Mouse (Mus musculus): ENCODE data around the gene Thumpd2. TPM values are rescaled to one million over a fixed set of nuclear protein-coding genes. Genes with fewer than 3 reads are reported as not detected.

Gene Thumpd2
- polyA plus RNA-seq, 1 experiment from 2014 or later, result 15.0 TPM

GRCm38 (mm10) chr17:81062349-81062871 is 2.5 kb downstream of the Thumpd2 start:
- no peak overlapping the region for H3K4me2 ChIP-seq (ENCODE audit: low read depth, low read length)
- H3K27ac ChIP-seq (ENCODE audit: low read length), result no peak overlapping the region
- H3K9me3 ChIP-seq (ENCODE audit: control insufficient read depth, low read length), result no peaks in the 10 kb centered on the region
- H3K4me3 ChIP-seq (ENCODE audit: low read length), result no peak overlapping the region
- H3K36me3 ChIP-seq (ENCODE audit: control insufficient read depth, insufficient read depth, low read length), result no peaks in the 10 kb centered on the region
- 25% methylated on average over 6 of the region's 6 CpGs for WGBS
- H3K9ac ChIP-seq (ENCODE audit: low read length), result no peak overlapping the region
- H3K4me1 ChIP-seq (replicated peaks; ENCODE audit: control insufficient read depth, insufficient read depth, low read length), result peaks cover 6% of the 10 kb centered on the region
- no peak for ATAC-seq (ENCODE audit: low read depth)
- no peaks in the 10 kb centered on the region for H3K27me3 ChIP-seq (ENCODE audit: control insufficient read depth, insufficient read depth, low read depth, low read length)

DNA sequence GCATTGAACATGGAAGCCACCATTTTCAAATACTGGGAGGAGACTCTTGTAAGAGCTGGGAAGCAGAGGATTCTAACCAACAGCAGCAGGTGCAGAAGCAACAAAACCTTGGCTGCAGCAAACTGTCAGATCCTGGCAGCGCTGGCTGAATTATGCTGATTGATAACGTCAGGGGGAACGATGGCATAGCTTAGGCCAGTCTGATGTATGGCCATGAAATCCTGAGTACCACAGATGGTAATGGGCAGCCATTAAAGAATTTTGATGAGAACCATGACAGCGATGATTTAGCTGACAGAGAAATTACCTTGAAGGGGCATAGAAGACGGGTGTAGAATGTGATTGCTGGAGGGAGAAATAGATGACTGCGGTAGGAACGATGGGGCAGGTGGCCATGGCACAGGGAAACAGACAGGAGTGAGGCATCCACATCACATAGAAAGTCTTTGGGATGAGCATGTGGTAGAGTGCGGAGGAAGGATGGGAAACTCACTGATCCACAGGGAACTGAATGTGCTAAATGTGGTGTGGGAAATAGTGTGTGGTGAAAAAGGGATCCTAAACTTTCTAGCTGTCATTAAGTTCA is 8.0 kb downstream of the Thumpd2 start:
- Histone ChIP-seq H3K9ac (ENCODE audit: low read length) (no peak overlapping the region), H3K4me3 (ENCODE audit: low read length) (no peak overlapping the region), H3K4me1 (replicated peaks; ENCODE audit: control insufficient read depth, insufficient read depth, low read length) (peaks cover 3% of the 10 kb centered on the region; the same call in 1 of the 2 replicates), H3K9me3 (ENCODE audit: control insufficient read depth, low read length) (no peaks in the 10 kb centered on the region), H3K27ac (ENCODE audit: low read length) (no peak overlapping the region), H3K4me2 (ENCODE audit: low read depth, low read length) (no peak overlapping the region), H3K36me3 (ENCODE audit: control insufficient read depth, insufficient read depth, low read length) (peaks cover 12% of the 10 kb centered on the region), H3K27me3 (ENCODE audit: control insufficient read depth, insufficient read depth, low read depth, low read length) (no peaks in the 10 kb centered on the region)
- 89% methylated on average over 8 of the region's 8 CpGs for WGBS
- ATAC-seq (ENCODE audit: low read depth), result no peak

GRCm38 (mm10) chr17:81056035-81056434 is 8.8 kb downstream of the Thumpd2 start:
- peaks cover 18% of the 10 kb centered on the region for H3K36me3 ChIP-seq (ENCODE audit: control insufficient read depth, insufficient read depth, low read length)
- no peaks in the 10 kb centered on the region for H3K9me3 ChIP-seq (ENCODE audit: control insufficient read depth, low read length)
- no peak for ATAC-seq (ENCODE audit: low read depth)
- 56% methylated on average over 3 of the region's 3 CpGs for whole genome bisulfite sequencing
- H3K27ac ChIP-seq (ENCODE audit: low read length), result no peak overlapping the region
- no peak overlapping the region for H3K9ac ChIP-seq (ENCODE audit: low read length)
- H3K4me1 ChIP-seq (replicated peaks; ENCODE audit: control insufficient read depth, insufficient read depth, low read length), result peaks cover 3% of the 10 kb centered on the region; the same call in 1 of the 2 replicates
- no peaks in the 10 kb centered on the region for H3K27me3 ChIP-seq (ENCODE audit: control insufficient read depth, insufficient read depth, low read depth, low read length)
- no peak overlapping the region for H3K4me3 ChIP-seq (ENCODE audit: low read length)
- no peak overlapping the region for H3K4me2 ChIP-seq (ENCODE audit: low read depth, low read length)

DNA sequence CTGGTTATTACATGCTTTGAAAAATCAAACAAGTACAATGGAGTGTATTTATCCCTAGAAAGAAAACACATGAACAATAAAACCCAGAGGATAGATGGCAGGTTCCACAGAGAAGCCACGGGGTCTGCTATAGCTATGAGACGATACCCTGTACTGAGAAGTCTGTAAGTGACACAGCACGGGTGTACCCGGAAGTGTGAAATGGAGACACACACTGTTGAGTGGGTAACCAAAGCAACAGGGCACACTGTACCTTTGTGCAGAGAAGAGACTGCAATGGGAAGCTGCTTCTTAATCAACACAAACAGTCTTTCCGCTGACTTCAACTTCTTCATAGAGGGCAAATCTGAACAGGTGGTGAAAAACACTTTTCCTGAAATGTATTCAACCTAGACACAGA is 9.4 kb downstream of the Thumpd2 start:
- Histone ChIP-seq H3K9ac (ENCODE audit: low read length) (no peak overlapping the region), H3K4me1 (replicated peaks; ENCODE audit: control insufficient read depth, insufficient read depth, low read length) (peaks cover 3% of the 10 kb centered on the region; the same call in 1 of the 2 replicates), H3K4me3 (ENCODE audit: low read length) (no peak overlapping the region), H3K27me3 (ENCODE audit: control insufficient read depth, insufficient read depth, low read depth, low read length) (no peaks in the 10 kb centered on the region), H3K4me2 (ENCODE audit: low read depth, low read length) (no peak overlapping the region), H3K36me3 (ENCODE audit: control insufficient read depth, insufficient read depth, low read length) (peaks cover 18% of the 10 kb centered on the region), H3K27ac (ENCODE audit: low read length) (no peak overlapping the region), H3K9me3 (ENCODE audit: control insufficient read depth, low read length) (no peaks in the 10 kb centered on the region)
- no peak for ATAC-seq (ENCODE audit: low read depth)
- 92% methylated on average over 5 of the region's 5 CpGs for WGBS

DNA sequence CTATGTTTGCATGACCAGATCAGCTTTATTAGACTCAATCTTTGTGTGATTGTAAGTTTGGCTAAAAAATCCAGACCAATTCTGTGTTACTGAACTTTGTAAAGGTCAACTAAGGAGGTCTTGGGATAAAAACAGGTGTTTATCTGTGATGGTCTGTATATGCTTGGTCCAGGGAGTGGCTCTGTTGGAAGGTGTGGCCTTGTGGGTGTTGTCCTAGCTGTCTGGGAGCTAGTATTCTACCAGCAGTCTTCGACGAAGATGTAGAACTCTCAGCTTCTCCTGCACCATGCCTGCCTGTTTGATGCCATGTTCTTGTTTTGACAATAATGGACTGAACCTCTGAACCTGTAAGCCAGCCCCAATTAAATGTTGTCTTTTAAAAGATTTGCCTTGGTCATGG is 11.6 kb downstream of the Thumpd2 start:
- H3K9me3 ChIP-seq (ENCODE audit: control insufficient read depth, low read length), result no peaks in the 10 kb centered on the region
- peaks cover 5% of the 10 kb centered on the region; the same call in 1 of the 2 replicates for H3K4me1 ChIP-seq (replicated peaks; ENCODE audit: control insufficient read depth, insufficient read depth, low read length)
- no peak overlapping the region for H3K4me3 ChIP-seq (ENCODE audit: low read length)
- no peaks in the 10 kb centered on the region for H3K27me3 ChIP-seq (ENCODE audit: control insufficient read depth, insufficient read depth, low read depth, low read length)
- WGBS, result 91% methylated on average over 2 of the region's 2 CpGs
- ATAC-seq (ENCODE audit: low read depth), result no peak
- no peak overlapping the region for H3K9ac ChIP-seq (ENCODE audit: low read length)
- H3K36me3 ChIP-seq (ENCODE audit: control insufficient read depth, insufficient read depth, low read length), result peaks cover 22% of the 10 kb centered on the region
- no peak overlapping the region for H3K27ac ChIP-seq (ENCODE audit: low read length)
- H3K4me2 ChIP-seq (ENCODE audit: low read depth, low read length), result no peak overlapping the region

DNA sequence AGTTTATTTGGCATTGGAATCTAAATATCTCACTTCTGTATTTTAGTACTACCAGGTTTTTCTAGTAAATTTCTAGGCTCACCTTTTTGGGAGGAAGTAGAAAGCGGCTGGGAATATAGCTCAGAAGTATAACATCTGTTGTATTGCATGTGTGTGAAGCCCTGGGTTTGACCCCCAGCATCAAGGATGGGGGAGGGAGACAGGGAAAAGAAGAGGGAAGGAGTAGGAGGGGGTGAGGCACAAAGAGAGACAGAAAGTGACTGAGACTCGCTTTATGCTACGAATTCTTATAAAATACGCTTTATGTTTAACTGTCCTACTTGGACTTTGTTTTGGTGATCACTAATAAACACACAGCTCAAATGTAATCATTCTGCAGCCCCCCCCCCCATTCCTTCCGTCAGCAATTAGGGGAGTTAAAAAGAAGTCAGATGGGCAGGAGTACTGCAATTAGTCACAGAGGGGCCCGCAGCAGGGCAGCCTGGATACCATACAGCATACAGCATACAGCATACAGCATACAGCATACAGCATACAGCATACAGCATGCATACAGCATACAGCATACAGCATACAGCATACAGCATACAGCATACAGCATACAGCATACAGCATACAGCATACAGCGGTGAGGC is 16.8 kb downstream of the Thumpd2 start:
- H3K4me3 ChIP-seq (ENCODE audit: low read length), result no peak overlapping the region
- peaks cover 19% of the 10 kb centered on the region for H3K36me3 ChIP-seq (ENCODE audit: control insufficient read depth, insufficient read depth, low read length)
- no peaks in the 10 kb centered on the region for H3K27me3 ChIP-seq (ENCODE audit: control insufficient read depth, insufficient read depth, low read depth, low read length)
- no peak overlapping the region for H3K9ac ChIP-seq (ENCODE audit: low read length)
- WGBS, result 57% methylated on average over 7 of the region's 7 CpGs
- no peak for ATAC-seq (ENCODE audit: low read depth)
- no peak overlapping the region for H3K27ac ChIP-seq (ENCODE audit: low read length)
- H3K4me1 ChIP-seq (replicated peaks; ENCODE audit: control insufficient read depth, insufficient read depth, low read length), result 0 out of 2 replicates have a peak, but pooled peaks cover 4% of the 10 kb centered on the region
- H3K4me2 ChIP-seq (ENCODE audit: low read depth, low read length), result no peak overlapping the region
- no peaks in the 10 kb centered on the region for H3K9me3 ChIP-seq (ENCODE audit: control insufficient read depth, low read length)

GRCm38 (mm10) chr17:81045525-81046150 is 19.2 kb downstream of the Thumpd2 start:
- no peaks in the 10 kb centered on the region for H3K9me3 ChIP-seq (ENCODE audit: control insufficient read depth, low read length)
- no peak overlapping the region for H3K4me2 ChIP-seq (ENCODE audit: low read depth, low read length)
- H3K4me3 ChIP-seq (ENCODE audit: low read length), result no peak overlapping the region
- no peak overlapping the region for H3K9ac ChIP-seq (ENCODE audit: low read length)
- 82% methylated on average over 9 of the region's 9 CpGs for WGBS
- H3K4me1 ChIP-seq (replicated peaks; ENCODE audit: control insufficient read depth, insufficient read depth, low read length), result 0 out of 2 replicates have a peak, but pooled peaks cover 4% of the 10 kb centered on the region
- H3K36me3 ChIP-seq (ENCODE audit: control insufficient read depth, insufficient read depth, low read length), result peaks cover 11% of the 10 kb centered on the region
- no peaks in the 10 kb centered on the region for H3K27me3 ChIP-seq (ENCODE audit: control insufficient read depth, insufficient read depth, low read depth, low read length)
- ATAC-seq (ENCODE audit: low read depth), result no peak
- no peak overlapping the region for H3K27ac ChIP-seq (ENCODE audit: low read length)

DNA sequence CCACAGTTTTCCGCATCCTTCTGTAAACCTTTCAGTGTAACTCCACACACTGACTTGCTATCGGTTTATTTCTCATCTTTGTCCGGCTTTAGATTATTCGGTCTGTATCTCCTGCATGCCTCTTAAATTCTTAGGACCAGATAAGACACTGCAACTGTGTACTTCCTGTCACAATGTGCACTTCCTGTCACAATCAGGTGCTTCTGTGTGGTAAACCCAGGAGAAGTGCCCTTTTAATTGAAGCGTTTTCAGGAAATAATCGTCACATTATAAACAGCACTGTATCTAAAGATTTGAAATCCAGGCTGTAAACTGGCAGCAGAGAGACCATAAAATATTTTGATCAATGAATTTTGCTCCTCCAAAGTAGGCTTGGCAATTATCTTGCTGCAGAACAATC is 19.8 kb downstream of the Thumpd2 start:
- 0 out of 2 replicates have a peak, but pooled peaks cover 4% of the 10 kb centered on the region for H3K4me1 ChIP-seq (replicated peaks; ENCODE audit: control insufficient read depth, insufficient read depth, low read length)
- no peak overlapping the region for H3K27ac ChIP-seq (ENCODE audit: low read length)
- no peak overlapping the region for H3K4me2 ChIP-seq (ENCODE audit: low read depth, low read length)
- no peak overlapping the region for H3K4me3 ChIP-seq (ENCODE audit: low read length)
- no peaks in the 10 kb centered on the region for H3K27me3 ChIP-seq (ENCODE audit: control insufficient read depth, insufficient read depth, low read depth, low read length)
- ATAC-seq (ENCODE audit: low read depth), result no peak
- H3K9me3 ChIP-seq (ENCODE audit: control insufficient read depth, low read length), result no peaks in the 10 kb centered on the region
- H3K36me3 ChIP-seq (ENCODE audit: control insufficient read depth, insufficient read depth, low read length), result peaks cover 9% of the 10 kb centered on the region
- no peak overlapping the region for H3K9ac ChIP-seq (ENCODE audit: low read length)
- 84% methylated on average over 6 of the region's 6 CpGs for WGBS

- H3K9me3 ChIP-seq (ENCODE audit: control insufficient read depth, low read length), result no peaks in the 10 kb centered on the region
- H3K4me3 ChIP-seq (ENCODE audit: low read length), result no peak overlapping the region
- H3K27me3 ChIP-seq (ENCODE audit: control insufficient read depth, insufficient read depth, low read depth, low read length), result no peaks in the 10 kb centered on the region
- peaks cover 9% of the 10 kb centered on the region for H3K36me3 ChIP-seq (ENCODE audit: control insufficient read depth, insufficient read depth, low read length)
- 0 out of 2 replicates have a peak, but pooled peaks cover 4% of the 10 kb centered on the region for H3K4me1 ChIP-seq (replicated peaks; ENCODE audit: control insufficient read depth, insufficient read depth, low read length)
- ATAC-seq (ENCODE audit: low read depth), result no peak
- H3K27ac ChIP-seq (ENCODE audit: low read length), result no peak overlapping the region
- H3K9ac ChIP-seq (ENCODE audit: low read length), result no peak overlapping the region
- WGBS, result 89% methylated on average over 3 of the region's 3 CpGs
- no peak overlapping the region for H3K4me2 ChIP-seq (ENCODE audit: low read depth, low read length)
Observed at GRCm38 (mm10) chr17:81044356-81044755, 20.5 kb downstream of the Thumpd2 start.
